Mouse (Mus musculus) forebrain, embryonic 11.5 days (tissue): Measurements from ENCODE around the gene Ccdc183. TPM values are rescaled to one million over a fixed set of nuclear protein-coding genes. Genes with fewer than 3 reads are reported as not detected.
A peak's percentile ranks its signal among the peaks of the same experiment; 100 is the strongest.

Experiments
- ATAC-seq: fragments of 200-750 bp; cut with Nextera tagmentation; replicated peaks from 2 replicates; pipeline ENCODE4 v1.8.0; 2017; ENCODE audit warnings: moderate TSS enrichment; ENCODE audit not compliant: low FRiP score
- DNase-seq: peaks from one replicate; pipeline ENCODE4 v3.0.0-alpha.2; 2017; ENCODE audit warnings: low spot score
- H3K27ac ChIP-seq: fragments of 300-500 bp; sonication (generic); 2 replicates; pipeline ENCODE4 v1.5.1; 2014; ENCODE audit warnings: low read depth, low read length
- H3K27me3 ChIP-seq: fragments of 300-500 bp; sonication (generic); 2 replicates; pipeline ENCODE4 v1.6.1; 2014; ENCODE audit warnings: mild to moderate bottlenecking, low read length, mixed read lengths; ENCODE audit not compliant: control insufficient read depth, insufficient read depth
- H3K36me3 ChIP-seq: fragments of 300-500 bp; sonication (generic); 2 replicates; pipeline ENCODE4 v1.6.1; 2014; ENCODE audit warnings: mild to moderate bottlenecking, low read length, moderate library complexity, mixed read lengths; ENCODE audit not compliant: control insufficient read depth, insufficient read depth
- H3K4me1 ChIP-seq: fragments of 300-500 bp; sonication (generic); replicated peaks from 2 replicates; pipeline ENCODE4 v1.6.1; 2014; ENCODE audit warnings: low read length, mixed read lengths; ENCODE audit not compliant: control insufficient read depth, insufficient read depth
- H3K4me2 ChIP-seq: fragments of 300-500 bp; sonication (generic); 2 replicates; pipeline ENCODE4 v1.6.1; 2014; ENCODE audit warnings: low read depth, mild to moderate bottlenecking, low read length, moderate library complexity, mixed read lengths; ENCODE audit not compliant: severe bottlenecking
- H3K4me3 ChIP-seq: fragments of 300-500 bp; sonication (generic); 2 replicates; pipeline ENCODE4 v1.5.1; 2014; ENCODE audit warnings: low read depth, low read length
- H3K9ac ChIP-seq: fragments of 300-500 bp; sonication (generic); 2 replicates; pipeline ENCODE4 v1.6.1; 2014; ENCODE audit warnings: low read length
- H3K9me3 ChIP-seq: fragments of 300-500 bp; sonication (generic); 2 replicates; pipeline ENCODE4 v1.6.1; 2016; ENCODE audit warnings: low read length, mixed read lengths; ENCODE audit not compliant: control insufficient read depth
- WGBS: fragments of 180-500 bp; shearing (Covaris S2); extraction: QIAGEN DNeasy Blood & Tissue Kit; methylation state at CpG from one replicate; pipeline ENCODE4 v1.1.7; 2014; 5-methylcytosine and 5-hydroxymethylcytosine counted together
- polyA plus RNA-seq: library from polyadenylated mRNA; unstranded; fragments of >200 nt; fragmentation: Nextera tagmentation; extraction: Ambion mirVana; gene quantifications from 2 replicates; pipeline ENCODE4 v1.2.1, GENCODE M21; 2014

The Ccdc183 gene
- polyA plus RNA-seq, 1 experiment from 2014 or later, result 0.21 TPM

GRCm38 (mm10) chr2:25574136-25574535 is 43.3 kb downstream of the Ccdc183 start:
- Histone ChIP-seq H3K9me3 (no peaks in the 10 kb centered on the region), H3K4me3 (peak overlapping the region; percentile 61), H3K4me2 (peak overlapping the region; percentile 90), H3K27ac (no peak overlapping the region), H3K27me3 (peaks cover 35% of the 10 kb centered on the region), H3K9ac (peak overlapping the region; percentile 67), H3K36me3 (no peaks in the 10 kb centered on the region), H3K4me1 (peaks cover 20% of the 10 kb centered on the region)
- ATAC-seq (no peak), DNase-seq (no peak)
- 24% methylated on average over 11 of the region's 11 CpGs for WGBS

DNA sequence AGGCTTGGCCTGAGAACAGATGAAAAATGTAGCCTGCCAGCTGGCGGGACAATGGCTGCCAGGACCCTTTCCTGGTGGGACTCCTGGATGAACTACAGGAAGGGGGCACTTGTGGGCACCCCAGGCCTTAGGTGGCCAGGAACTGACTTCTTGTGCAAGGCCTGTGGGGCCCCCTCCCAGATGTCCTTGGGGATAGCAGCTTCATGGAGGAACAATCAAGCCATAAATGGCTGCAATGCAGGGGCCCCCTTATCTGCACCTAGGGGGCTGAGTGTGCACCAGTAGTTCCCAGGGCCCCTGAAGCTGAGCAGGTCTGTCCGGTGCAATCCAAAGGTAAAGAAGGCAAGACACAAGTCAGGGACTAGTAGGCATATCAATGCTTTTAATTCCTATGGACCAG is 44.4 kb downstream of the Ccdc183 start:
- Histone ChIP-seq H3K27ac (no peak overlapping the region), H3K36me3 (no peaks in the 10 kb centered on the region), H3K4me1 (peaks cover 20% of the 10 kb centered on the region), H3K27me3 (peaks cover 24% of the 10 kb centered on the region), H3K9me3 (no peaks in the 10 kb centered on the region), H3K4me3 (no peak overlapping the region), H3K4me2 (no peak overlapping the region; the same call in 1 of the 2 replicates), H3K9ac (no peak overlapping the region)
- DNase-seq, result no peak
- WGBS, result 80% methylated on average over 2 of the region's 2 CpGs
- no peak for ATAC-seq

DNA sequence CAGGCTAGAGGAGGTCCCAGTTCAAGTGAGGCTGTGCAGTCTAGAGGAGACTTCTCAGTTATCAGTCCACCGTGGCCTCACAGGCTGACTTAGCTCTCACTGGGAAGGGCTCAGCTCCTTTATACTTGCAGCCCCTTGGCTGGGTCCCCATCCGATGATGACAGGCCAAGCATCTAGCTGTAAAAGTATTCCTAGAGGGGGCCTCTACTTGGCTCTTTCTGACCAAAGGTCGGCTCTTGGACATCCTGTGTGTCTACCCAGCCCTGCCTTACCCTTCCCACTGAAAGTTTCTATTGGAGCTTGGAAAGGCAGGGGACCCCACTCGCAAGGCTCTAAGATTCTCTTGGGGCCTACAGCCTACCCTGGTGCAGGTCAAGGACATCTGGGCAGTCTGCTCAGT is 46.3 kb downstream of the Ccdc183 start:
- Histone ChIP-seq H3K27me3 (peaks cover 6% of the 10 kb centered on the region), H3K4me3 (no peak overlapping the region), H3K4me1 (peaks cover 13% of the 10 kb centered on the region; the same call in 1 of the 2 replicates), H3K4me2 (no peak overlapping the region), H3K36me3 (no peaks in the 10 kb centered on the region), H3K27ac (no peak overlapping the region), H3K9ac (no peak overlapping the region), H3K9me3 (no peaks in the 10 kb centered on the region)
- 91% methylated on average over 4 of the region's 4 CpGs for WGBS
- DNase-seq, result no peak
- ATAC-seq, result no peak

- 87% methylated on average over 3 of the region's 3 CpGs for whole genome bisulfite sequencing
- Histone ChIP-seq H3K4me1 (peaks cover 7% of the 10 kb centered on the region; the same call in 1 of the 2 replicates), H3K27ac (no peak overlapping the region), H3K27me3 (no peaks in the 10 kb centered on the region), H3K9ac (no peak overlapping the region), H3K36me3 (0 out of 2 replicates have a peak, but pooled peaks cover 2% of the 10 kb centered on the region), H3K4me3 (no peak overlapping the region), H3K4me2 (no peak overlapping the region), H3K9me3 (no peaks in the 10 kb centered on the region)
- ATAC-seq (no peak), DNase-seq (no peak)
These were observed 48.2 kb downstream of the Ccdc183 start for GRCm38 (mm10) chr2:25569323-25569722.

- Histone ChIP-seq H3K36me3 (peaks cover 2% of the 10 kb centered on the region; the same call in 1 of the 2 replicates), H3K9ac (no peak overlapping the region), H3K4me2 (no peak overlapping the region), H3K4me3 (no peak overlapping the region), H3K9me3 (no peaks in the 10 kb centered on the region), H3K4me1 (peaks cover 1% of the 10 kb centered on the region; the same call in 1 of the 2 replicates), H3K27ac (no peak overlapping the region), H3K27me3 (no peaks in the 10 kb centered on the region)
- ATAC-seq (no peak), DNase-seq (no peak)
- 92% methylated on average over 6 of the region's 6 CpGs for whole genome bisulfite sequencing
These were observed 48.9 kb downstream of the Ccdc183 start for GRCm38 (mm10) chr2:25568473-25569019.

DNA sequence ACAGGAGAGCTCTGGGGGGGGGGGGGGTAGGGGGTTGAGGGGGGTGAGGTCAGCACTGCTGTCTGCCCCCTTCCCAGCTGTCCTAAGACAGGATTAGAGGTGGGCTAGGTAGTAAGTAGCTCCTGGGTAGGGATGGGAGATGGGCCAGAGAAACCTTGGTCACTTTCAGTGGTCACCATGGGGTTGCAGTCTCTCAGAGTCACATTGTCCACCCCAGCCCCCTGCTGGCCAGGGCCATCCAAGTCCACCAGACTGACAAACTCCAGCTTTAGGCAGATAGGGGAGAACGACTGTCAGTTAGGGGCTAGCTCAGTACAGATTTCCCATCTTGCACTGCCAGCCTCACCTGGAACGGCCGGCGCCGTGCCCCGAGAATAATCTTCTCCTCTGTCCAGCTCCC is 50.9 kb downstream of the Ccdc183 start:
- no peak overlapping the region for H3K27ac ChIP-seq
- DNase-seq, result no peak
- 83% methylated on average over 6 of the region's 6 CpGs for WGBS
- H3K4me3 ChIP-seq, result no peak overlapping the region
- H3K4me1 ChIP-seq, result no peaks in the 10 kb centered on the region
- peaks cover 11% of the 10 kb centered on the region; the same call in 1 of the 2 replicates for H3K36me3 ChIP-seq
- no peaks in the 10 kb centered on the region for H3K9me3 ChIP-seq
- no peak overlapping the region for H3K9ac ChIP-seq
- no peaks in the 10 kb centered on the region for H3K27me3 ChIP-seq
- H3K4me2 ChIP-seq, result no peak overlapping the region
- no peak for ATAC-seq

DNA sequence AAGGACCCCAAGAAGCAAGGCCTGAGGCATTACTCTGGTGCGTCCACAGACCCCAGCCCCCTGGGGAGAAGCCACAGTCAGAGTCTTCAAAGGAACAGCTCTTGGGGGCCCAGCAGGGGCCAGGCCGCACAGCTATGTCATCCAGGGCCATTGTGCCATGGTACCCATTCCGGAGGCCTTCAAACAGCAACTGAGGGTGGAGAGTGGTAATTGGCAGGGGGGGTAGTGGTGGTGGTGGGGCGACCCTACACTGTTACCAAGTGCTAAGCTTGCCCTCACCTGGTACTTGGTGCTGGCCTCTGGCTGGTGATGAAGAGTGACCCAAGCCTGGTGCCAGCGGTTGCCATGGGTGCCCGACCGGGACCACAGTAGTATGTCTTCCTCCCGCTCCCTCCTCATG is 51.7 kb downstream of the Ccdc183 start:
- no peaks in the 10 kb centered on the region for H3K4me1 ChIP-seq
- H3K4me3 ChIP-seq, result no peak overlapping the region
- 88% methylated on average over 8 of the region's 8 CpGs for WGBS
- no peak overlapping the region for H3K9ac ChIP-seq
- H3K9me3 ChIP-seq, result no peaks in the 10 kb centered on the region
- no peak overlapping the region for H3K4me2 ChIP-seq
- ATAC-seq (no peak), DNase-seq (no peak)
- H3K36me3 ChIP-seq, result peaks cover 20% of the 10 kb centered on the region; the same call in 1 of the 2 replicates
- H3K27me3 ChIP-seq, result no peaks in the 10 kb centered on the region
- H3K27ac ChIP-seq, result no peak overlapping the region

GRCm38 (mm10) chr2:25561946-25562345 is 55.5 kb downstream of the Ccdc183 start:
- Histone ChIP-seq H3K4me2 (no peak overlapping the region), H3K27ac (no peak overlapping the region), H3K4me1 (peaks cover 9% of the 10 kb centered on the region), H3K9me3 (no peaks in the 10 kb centered on the region), H3K36me3 (peaks cover 23% of the 10 kb centered on the region; the same call in 1 of the 2 replicates), H3K27me3 (no peaks in the 10 kb centered on the region), H3K9ac (no peak overlapping the region), H3K4me3 (no peak overlapping the region)
- DNase-seq, result no peak
- WGBS, result 88% methylated on average over 9 of the region's 9 CpGs
- no peak for ATAC-seq

DNA sequence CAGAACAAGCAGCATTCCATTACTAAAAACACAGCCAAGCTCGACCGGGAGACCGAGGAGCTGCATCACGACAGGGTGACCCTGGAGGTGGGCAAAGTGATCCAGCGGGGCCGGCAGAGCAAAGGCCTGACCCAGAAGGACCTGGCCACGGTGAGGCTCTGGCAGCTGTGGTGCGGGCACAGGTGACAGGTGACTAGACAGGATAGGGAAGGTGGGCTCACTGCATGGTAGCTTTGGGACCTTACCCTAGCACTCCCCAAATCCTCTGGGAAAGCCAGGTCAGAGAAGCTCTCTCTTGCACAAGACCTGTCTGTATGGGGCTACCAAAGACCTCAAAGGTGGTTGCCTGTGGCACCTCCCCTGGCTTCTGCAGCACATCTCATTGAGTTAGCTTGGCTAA is 56.9 kb downstream of the Ccdc183 start:
- DNase-seq, result no peak
- no peak overlapping the region for H3K27ac ChIP-seq
- H3K36me3 ChIP-seq, result peaks cover 21% of the 10 kb centered on the region; the same call in 1 of the 2 replicates

More for the DNA sequence above, 56.9 kb downstream of the Ccdc183 start:
- WGBS, result 94% methylated on average over 8 of the region's 8 CpGs
- Histone ChIP-seq H3K27me3 (no peaks in the 10 kb centered on the region), H3K4me2 (no peak overlapping the region), H3K9ac (no peak overlapping the region), H3K4me1 (peaks cover 9% of the 10 kb centered on the region), H3K4me3 (no peak overlapping the region), H3K9me3 (no peaks in the 10 kb centered on the region)
- no peak for ATAC-seq
